Mouse (Mus musculus) cerebellum, adult 2 months (tissue): Measurements from ENCODE around the gene Sik3. TPM values are rescaled to one million over a fixed set of nuclear protein-coding genes. Genes with fewer than 3 reads are reported as not detected.

Experiments used
- DNase-seq, 2 experiments: peaks; one replicate each; pipeline ENCODE4 v3.0.0; 2021
- H3K27ac ChIP-seq: fragments of 200-500 bp; 2 replicates; pipeline ENCODE4 v1.5.1; 2012; ENCODE audit warnings: low read length, control low read depth, inconsistent platforms; ENCODE audit not compliant: insufficient read depth
- H3K27me3 ChIP-seq: fragments of 200-500 bp; 2 replicates; pipeline ENCODE4 v1.6.1; 2012; ENCODE audit warnings: inconsistent platforms, mild to moderate bottlenecking, low read length, moderate library complexity; ENCODE audit not compliant: control insufficient read depth, insufficient read depth
- H3K4me1 ChIP-seq: fragments of 200-500 bp; 2 replicates; pipeline ENCODE4 v1.6.1; 2011; ENCODE audit warnings: low read length; ENCODE audit not compliant: control insufficient read depth, insufficient read depth
- H3K4me3 ChIP-seq: fragments of 200-500 bp; replicated peaks from 2 replicates; pipeline ENCODE3; 2011; ENCODE audit warnings: mild to moderate bottlenecking, low read depth, low read length, control low read depth; ENCODE audit not compliant: insufficient read depth
- CTCF ChIP-seq: fragments of 200-500 bp; IDR thresholded peaks from 2 replicates; pipeline ENCODE4 v1.5.1; 2011; ENCODE audit warnings: low read depth, mild to moderate bottlenecking, control low read depth, low read length, moderate library complexity, borderline replicate concordance; ENCODE audit not compliant: insufficient read depth
- POLR2A ChIP-seq: fragments of 200-500 bp; IDR thresholded peaks from 2 replicates; pipeline ENCODE4 v1.6.1; 2011; ENCODE audit warnings: low read length, control low read depth, borderline replicate concordance; ENCODE audit not compliant: insufficient read depth
- WGBS: fragments of 180-500 bp; shearing (Covaris S2); methylation state at CpG from one replicate; pipeline ENCODE4 v1.1.7; 2018; 5-methylcytosine and 5-hydroxymethylcytosine counted together
- polyA plus RNA-seq: library from polyadenylated mRNA; depleted of rRNA; stranded (reverse); fragments of >200 nt; gene quantifications from 2 replicates; pipeline ENCODE4 v1.2.3, GENCODE M21; 2012

The Sik3 gene
- polyA plus RNA-seq, 1 experiment = 69.1 TPM

GRCm38 (mm10) chr9:46033058-46033457 lies 20.4 kb downstream of the Sik3 start:
- no peak for DNase-seq
- H3K27ac ChIP-seq = no peak overlapping the region
- peaks cover 25% of the 10 kb centered on the region for H3K4me1 ChIP-seq
- no peaks in the 10 kb centered on the region for H3K27me3 ChIP-seq
- WGBS = 45% methylated on average over 1 of the region's 1 CpGs
- no peak overlapping the region for H3K4me3 ChIP-seq
- TF ChIP-seq CTCF = no peak
- TF ChIP-seq POLR2A = no peak

- H3K4me3 ChIP-seq = no peak overlapping the region
- no peak overlapping the region for H3K27ac ChIP-seq
- DNase-seq = no peak
- 88% methylated on average over 3 of the region's 3 CpGs for WGBS
- H3K4me1 ChIP-seq = peaks cover 22% of the 10 kb centered on the region
- TF ChIP-seq POLR2A (no peak), CTCF (no peak)
- H3K27me3 ChIP-seq = no peaks in the 10 kb centered on the region
Measured at GRCm38 (mm10) chr9:46033862-46034261, 21.2 kb downstream of the Sik3 start.

- H3K27me3 ChIP-seq = no peaks in the 10 kb centered on the region
- no peak overlapping the region for H3K4me3 ChIP-seq
- 37% methylated on average over 9 of the region's 9 CpGs for WGBS
- DNase-seq = no peak
- no peak overlapping the region for H3K27ac ChIP-seq
- TF ChIP-seq CTCF (no peak), POLR2A (no peak)
- peaks cover 18% of the 10 kb centered on the region for H3K4me1 ChIP-seq
Measured at GRCm38 (mm10) chr9:46035290-46035871, 22.8 kb downstream of the Sik3 start.

GRCm38 (mm10) chr9:46036881-46037280 lies 24.3 kb downstream of the Sik3 start:
- no peaks in the 10 kb centered on the region for H3K27me3 ChIP-seq
- no peak overlapping the region for H3K27ac ChIP-seq
- WGBS = 94% methylated on average over 8 of the region's 8 CpGs
- DNase-seq = no peak
- peaks cover 15% of the 10 kb centered on the region for H3K4me1 ChIP-seq
- TF ChIP-seq POLR2A = no peak
- no peak for TF ChIP-seq CTCF
- H3K4me3 ChIP-seq = no peak overlapping the region

- H3K27ac ChIP-seq = no peak overlapping the region
- H3K4me1 ChIP-seq = peaks cover 9% of the 10 kb centered on the region
- DNase-seq = no peak
- no peak for TF ChIP-seq POLR2A
- TF ChIP-seq CTCF = no peak
- 74% methylated on average over 13 of the region's 13 CpGs for WGBS
- H3K27me3 ChIP-seq = no peaks in the 10 kb centered on the region
- no peak overlapping the region for H3K4me3 ChIP-seq
Measured at GRCm38 (mm10) chr9:46038786-46039185, 26.2 kb downstream of the Sik3 start.

GRCm38 (mm10) chr9:46041186-46041585 lies 28.6 kb downstream of the Sik3 start:
- Histone ChIP-seq H3K4me1 (peaks cover 10% of the 10 kb centered on the region), H3K27me3 (no peaks in the 10 kb centered on the region), H3K4me3 (no peak overlapping the region), H3K27ac (no peak overlapping the region)
- TF ChIP-seq POLR2A (no peak), CTCF (no peak)
- no peak for DNase-seq
- 95% methylated on average over 2 of the region's 2 CpGs for WGBS

GRCm38 (mm10) chr9:46042387-46042786 lies 29.8 kb downstream of the Sik3 start:
- DNase-seq = peak in 1 of 2 experiments; percentile 30

GRCm38 (mm10) chr9:46043626-46044025 lies 31.0 kb downstream of the Sik3 start:
- Histone ChIP-seq H3K4me1 (peaks cover 17% of the 10 kb centered on the region), H3K27me3 (no peaks in the 10 kb centered on the region), H3K4me3 (no peak overlapping the region), H3K27ac (no peak overlapping the region)
- WGBS = 79% methylated on average over 8 of the region's 8 CpGs
- no peak for DNase-seq
- TF ChIP-seq CTCF (no peak), POLR2A (no peak)

More at GRCm38 (mm10) chr9:46042387-46042786, 29.8 kb downstream of the Sik3 start:
- TF ChIP-seq CTCF = no peak
- Histone ChIP-seq H3K27ac (peak overlapping the region; percentile 78; the same call in 1 of the 2 replicates), H3K27me3 (no peaks in the 10 kb centered on the region), H3K4me1 (peaks cover 17% of the 10 kb centered on the region), H3K4me3 (no peak overlapping the region)
- WGBS = 40% methylated on average over 3 of the region's 3 CpGs

GRCm38 (mm10) chr9:46046724-46047517 lies 34.3 kb downstream of the Sik3 start:
- H3K4me3 ChIP-seq = no peak overlapping the region
- no peak for DNase-seq
- no peak overlapping the region for H3K27ac ChIP-seq
- 59% methylated on average over 11 of the region's 11 CpGs for WGBS
- peaks cover 22% of the 10 kb centered on the region for H3K4me1 ChIP-seq
- TF ChIP-seq CTCF (no peak), POLR2A (no peak)
- no peaks in the 10 kb centered on the region for H3K27me3 ChIP-seq
